Mouse (Mus musculus): ENCODE results near the gene Pgpep1l. TPM values are rescaled to one million over a fixed set of nuclear protein-coding genes. Genes with fewer than 3 reads are reported as not detected.

Pgpep1l gene
- polyA plus RNA-seq (2011; ENCODE audit: insufficient read depth, insufficient read length, low replicate concordance, missing spikeins), result not detected in 2 replicates

DNA sequence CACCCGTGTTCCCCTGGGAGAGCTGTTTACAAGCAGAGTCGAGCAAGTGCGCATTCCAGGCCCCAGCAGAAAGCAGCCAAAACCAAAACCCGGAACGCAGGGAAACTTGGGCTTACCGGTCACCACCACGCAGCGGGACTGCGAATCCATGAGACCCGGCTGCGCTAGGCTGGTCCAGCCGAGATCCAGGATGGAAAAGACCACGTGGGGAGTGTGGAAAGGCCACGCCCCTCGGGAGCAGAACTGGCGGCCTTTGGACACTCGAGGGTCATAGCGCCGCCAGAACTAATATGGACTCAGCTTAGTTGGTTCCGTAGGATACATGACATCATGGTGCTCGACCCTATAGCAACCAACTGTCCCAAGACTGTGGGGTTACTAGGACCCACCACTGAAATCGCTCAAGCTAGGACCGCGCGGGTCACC, at the start of gene Pgpep1l:
Gene Pgpep1l (minus strand): TSS at position 206 of the 426 bp plus-strand sequence.
- no peak within 1 kb of the TSS for H3K4me3 ChIP-seq (replicated peaks; ENCODE audit: control insufficient read depth, low read depth, low read length)
- H3K27ac ChIP-seq (ENCODE audit: control insufficient read depth, insufficient read depth, low read depth, low read length, poor library complexity), result peak within 1 kb of the TSS; percentile 0; the same call in 1 of the 2 replicates
- peaks cover 2% of the 10 kb centered on the region; the same call in 1 of the 2 replicates for H3K4me1 ChIP-seq (ENCODE audit: control insufficient read depth, insufficient read depth, low read length)
- no peak for TF ChIP-seq POLR2A (IDR thresholded peaks at IDR 0.05; ENCODE audit: borderline replicate concordance, control insufficient read depth, low read depth, low read length)
- no peak for TF ChIP-seq CTCF (IDR thresholded peaks at IDR 0.05; ENCODE audit: control insufficient read depth, insufficient read depth, low read length)
- 42% methylated on average over 25 of the region's 25 CpGs for WGBS

DNA sequence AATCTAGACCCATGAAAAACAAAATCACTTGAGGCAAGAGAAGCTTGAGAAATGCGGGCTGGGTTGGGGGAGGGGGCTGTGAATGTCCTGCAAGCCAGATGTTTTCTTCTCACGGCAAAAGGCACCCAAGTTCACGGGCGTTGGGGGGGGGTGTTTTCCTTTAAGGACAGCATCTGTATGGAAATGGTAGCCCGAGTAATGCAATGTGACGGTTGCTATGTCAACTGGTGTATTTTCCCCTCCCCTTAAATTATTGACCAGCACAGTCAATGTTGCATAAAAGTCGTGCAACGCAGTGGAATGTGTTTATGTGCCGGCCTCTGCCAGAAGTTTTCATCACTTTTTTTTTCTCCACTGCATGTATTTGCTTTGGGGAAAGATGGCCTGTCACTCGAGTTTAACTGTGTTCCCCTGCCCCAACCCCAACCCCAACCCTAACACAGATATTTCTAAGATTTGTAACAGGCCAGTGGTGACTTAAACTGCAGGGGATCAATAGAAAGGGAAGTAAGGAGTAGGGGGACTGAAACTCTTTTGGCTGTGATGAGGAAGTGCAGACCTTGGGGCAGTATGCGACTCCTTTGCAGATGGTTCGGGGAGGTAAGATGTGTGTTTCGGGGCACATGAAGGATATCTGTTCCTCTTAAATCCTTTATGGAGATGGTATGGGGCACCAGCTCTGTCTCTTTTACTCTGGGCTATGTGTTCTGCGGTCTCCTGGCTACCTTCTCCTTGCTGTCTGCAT, 49.2 kb upstream of the Pgpep1l start:
- Histone ChIP-seq H3K4me3 (replicated peaks; ENCODE audit: control insufficient read depth, low read depth, low read length) (no peak overlapping the region), H3K27ac (ENCODE audit: control insufficient read depth, insufficient read depth, low read depth, low read length, poor library complexity) (no peak overlapping the region), H3K4me1 (ENCODE audit: control insufficient read depth, insufficient read depth, low read length) (no peaks in the 10 kb centered on the region)
- WGBS, result 67% methylated on average over 14 of the region's 14 CpGs
- no peak for TF ChIP-seq POLR2A (IDR thresholded peaks at IDR 0.05; ENCODE audit: borderline replicate concordance, control insufficient read depth, low read depth, low read length)
- no peak for TF ChIP-seq CTCF (IDR thresholded peaks at IDR 0.05; ENCODE audit: control insufficient read depth, insufficient read depth, low read length)

DNA sequence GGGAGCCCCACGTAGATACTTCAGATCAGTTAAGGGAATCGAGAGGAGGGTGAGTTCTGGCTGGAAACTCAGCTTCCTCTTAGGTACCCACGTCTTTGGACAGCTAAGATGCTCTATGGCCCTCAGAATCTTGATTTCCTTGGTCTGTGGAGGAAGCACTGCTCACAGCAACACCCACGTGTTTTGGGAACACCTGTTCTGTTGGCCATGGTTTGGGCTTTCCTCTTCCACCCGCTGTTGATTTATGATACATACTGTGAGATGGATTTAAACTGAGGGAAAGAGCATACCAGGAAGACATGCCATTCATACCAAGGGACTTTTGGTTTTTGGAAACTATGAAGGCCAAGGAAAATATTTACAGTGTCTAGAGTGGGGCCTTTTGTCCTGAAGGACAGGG, 48.4 kb upstream of the Pgpep1l start:
- Histone ChIP-seq H3K27ac (ENCODE audit: control insufficient read depth, insufficient read depth, low read depth, low read length, poor library complexity) (no peak overlapping the region), H3K4me1 (ENCODE audit: control insufficient read depth, insufficient read depth, low read length) (no peaks in the 10 kb centered on the region), H3K4me3 (replicated peaks; ENCODE audit: control insufficient read depth, low read depth, low read length) (no peak overlapping the region)
- 32% methylated on average over 5 of the region's 5 CpGs for WGBS
- TF ChIP-seq POLR2A (IDR thresholded peaks at IDR 0.05; ENCODE audit: borderline replicate concordance, control insufficient read depth, low read depth, low read length), result no peak
- no peak for TF ChIP-seq CTCF (IDR thresholded peaks at IDR 0.05; ENCODE audit: control insufficient read depth, insufficient read depth, low read length)

DNA sequence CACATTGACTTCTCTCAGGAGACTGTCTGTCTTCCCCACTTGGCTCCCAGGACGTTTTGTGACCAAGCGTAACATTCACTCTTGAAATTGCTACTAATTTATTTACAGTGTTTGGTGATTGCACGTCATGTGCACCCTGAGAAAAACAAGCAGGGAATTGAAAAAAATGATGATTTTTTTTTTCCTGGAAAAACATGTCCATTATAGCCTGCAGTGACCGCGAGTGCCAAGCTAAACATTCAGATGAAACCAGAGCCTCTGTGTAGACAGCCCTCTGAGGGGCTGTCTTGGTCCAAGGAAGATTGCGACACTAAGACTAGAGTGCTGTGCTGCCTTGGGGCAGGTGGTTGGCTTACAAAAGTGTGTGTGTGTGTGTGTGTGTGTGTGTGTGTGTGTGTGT, 47.4 kb upstream of the Pgpep1l start:
- H3K4me1 ChIP-seq (ENCODE audit: control insufficient read depth, insufficient read depth, low read length), result no peaks in the 10 kb centered on the region
- WGBS, result 75% methylated on average over 6 of the region's 6 CpGs
- H3K27ac ChIP-seq (ENCODE audit: control insufficient read depth, insufficient read depth, low read depth, low read length, poor library complexity), result no peak overlapping the region
- H3K4me3 ChIP-seq (replicated peaks; ENCODE audit: control insufficient read depth, low read depth, low read length), result no peak overlapping the region
- no peak for TF ChIP-seq POLR2A (IDR thresholded peaks at IDR 0.05; ENCODE audit: borderline replicate concordance, control insufficient read depth, low read depth, low read length)
- no peak for TF ChIP-seq CTCF (IDR thresholded peaks at IDR 0.05; ENCODE audit: control insufficient read depth, insufficient read depth, low read length)

DNA sequence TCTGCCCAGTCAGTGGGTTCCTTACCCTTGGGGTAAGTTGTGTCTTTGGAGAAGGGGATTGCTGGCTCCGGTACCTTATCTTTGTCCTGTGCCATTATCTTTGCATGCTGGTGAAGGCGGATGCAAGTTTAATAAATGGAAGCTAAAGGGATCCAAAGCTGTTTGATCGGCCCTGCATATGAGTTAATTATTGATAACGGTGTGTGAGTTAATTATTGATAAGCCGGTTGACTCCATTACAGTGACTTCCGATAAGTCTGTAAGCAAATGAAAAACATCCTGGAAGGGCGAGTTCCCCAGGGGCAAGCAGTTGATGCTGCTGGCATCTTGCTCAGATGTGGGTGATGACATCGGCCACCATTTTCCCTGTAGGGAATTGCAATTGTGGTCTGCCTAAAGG, 42.7 kb upstream of the Pgpep1l start:
- H3K4me3 ChIP-seq (replicated peaks; ENCODE audit: control insufficient read depth, low read depth, low read length), result no peak overlapping the region
- TF ChIP-seq CTCF (IDR thresholded peaks at IDR 0.05; ENCODE audit: control insufficient read depth, insufficient read depth, low read length) (no peak), POLR2A (IDR thresholded peaks at IDR 0.05; ENCODE audit: borderline replicate concordance, control insufficient read depth, low read depth, low read length) (no peak)
- H3K27ac ChIP-seq (ENCODE audit: control insufficient read depth, insufficient read depth, low read depth, low read length, poor library complexity), result no peak overlapping the region
- 87% methylated on average over 8 of the region's 8 CpGs for WGBS
- no peaks in the 10 kb centered on the region for H3K4me1 ChIP-seq (ENCODE audit: control insufficient read depth, insufficient read depth, low read length)

DNA sequence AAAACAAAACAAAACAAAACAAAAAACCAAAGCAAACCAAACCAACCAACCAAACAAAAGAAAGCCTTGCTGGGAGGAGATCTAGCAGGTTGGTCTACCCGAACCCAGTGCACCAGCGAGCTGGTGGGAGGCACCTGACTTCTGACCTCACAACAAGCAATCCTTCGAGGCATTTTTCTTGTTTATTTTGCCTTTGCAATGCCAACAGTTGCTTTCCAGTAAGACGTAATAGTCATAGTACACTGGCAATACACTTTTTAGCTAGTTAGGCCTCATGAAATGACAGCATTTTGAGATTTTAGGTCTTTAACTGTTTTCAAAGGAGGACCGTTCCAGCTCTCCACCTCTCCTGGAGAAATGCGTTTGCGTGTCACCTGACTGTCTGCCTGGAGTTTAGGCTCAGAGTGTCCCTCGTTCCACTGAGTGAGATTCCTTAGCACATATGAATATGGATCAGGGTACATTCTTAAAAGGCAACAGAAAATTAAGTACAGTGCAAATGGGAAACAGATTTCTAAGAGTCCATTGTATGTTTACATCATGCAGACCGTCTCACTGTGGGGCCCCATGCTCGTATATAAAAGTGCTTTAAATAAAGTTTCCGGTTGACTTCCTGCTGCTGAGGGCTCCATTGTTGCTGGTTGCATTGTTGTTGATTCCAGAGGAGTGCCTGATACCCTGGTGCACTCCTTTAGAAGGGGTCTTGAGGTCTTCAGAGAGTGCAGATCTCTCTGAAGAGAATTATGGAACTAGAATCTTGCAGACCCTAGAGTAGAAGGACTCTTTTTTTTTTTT, 41.9 kb upstream of the Pgpep1l start:
- 63% methylated on average over 11 of the region's 11 CpGs for WGBS
- H3K4me1 ChIP-seq (ENCODE audit: control insufficient read depth, insufficient read depth, low read length), result no peaks in the 10 kb centered on the region
- TF ChIP-seq CTCF (IDR thresholded peaks at IDR 0.05; ENCODE audit: control insufficient read depth, insufficient read depth, low read length), result no peak
- TF ChIP-seq POLR2A (IDR thresholded peaks at IDR 0.05; ENCODE audit: borderline replicate concordance, control insufficient read depth, low read depth, low read length), result no peak
- H3K4me3 ChIP-seq (replicated peaks; ENCODE audit: control insufficient read depth, low read depth, low read length), result no peak overlapping the region
- H3K27ac ChIP-seq (ENCODE audit: control insufficient read depth, insufficient read depth, low read depth, low read length, poor library complexity), result no peak overlapping the region

DNA sequence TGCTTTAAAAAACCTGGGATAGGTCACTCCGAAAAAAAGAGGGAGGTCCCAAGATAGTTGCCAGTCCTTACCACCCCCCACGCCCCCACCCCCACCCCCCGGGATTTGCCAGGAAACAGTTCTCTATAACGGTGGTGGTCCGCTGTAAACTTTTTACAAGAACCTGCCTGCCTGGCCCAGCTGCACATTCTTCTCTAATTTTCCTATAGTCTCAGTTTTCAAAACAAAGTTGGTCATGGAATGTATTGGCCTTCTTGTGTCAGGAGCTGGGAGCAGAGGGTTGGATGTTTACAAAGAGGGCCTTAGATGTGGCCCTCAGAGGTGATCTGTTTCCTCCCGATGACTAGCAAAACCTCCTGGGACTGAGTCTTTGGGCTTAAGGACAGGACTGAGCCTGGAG, 39.7 kb upstream of the Pgpep1l start:
- WGBS, result 54% methylated on average over 6 of the region's 6 CpGs
- TF ChIP-seq POLR2A (IDR thresholded peaks at IDR 0.05; ENCODE audit: borderline replicate concordance, control insufficient read depth, low read depth, low read length), result no peak
- TF ChIP-seq CTCF (IDR thresholded peaks at IDR 0.05; ENCODE audit: control insufficient read depth, insufficient read depth, low read length), result no peak
- Histone ChIP-seq H3K4me3 (replicated peaks; ENCODE audit: control insufficient read depth, low read depth, low read length) (no peak overlapping the region), H3K4me1 (ENCODE audit: control insufficient read depth, insufficient read depth, low read length) (no peaks in the 10 kb centered on the region), H3K27ac (ENCODE audit: control insufficient read depth, insufficient read depth, low read depth, low read length, poor library complexity) (no peak overlapping the region)

All from bone marrow, adult 2 months (tissue).